Mouse (Mus musculus) cerebellum, adult 2 months (tissue): ENCODE measurements around the gene Gm10670. TPM values are rescaled to one million over a fixed set of nuclear protein-coding genes. Genes with fewer than 3 reads are reported as not detected.
"Not testable (repeated sequence)": the region's sequence is repeated elsewhere in the genome, so short reads cannot be mapped to it uniquely, and the experiment has no call there.

Experiments used
- DNase-seq, 2 experiments: peaks; one replicate each; pipeline ENCODE4 v3.0.0; 2021
- H3K27ac ChIP-seq: fragments of 200-500 bp; 2 replicates; pipeline ENCODE4 v1.5.1; 2012; ENCODE audit warnings: low read length, control low read depth, inconsistent platforms; ENCODE audit not compliant: insufficient read depth
- H3K27me3 ChIP-seq: fragments of 200-500 bp; 2 replicates; pipeline ENCODE4 v1.6.1; 2012; ENCODE audit warnings: inconsistent platforms, mild to moderate bottlenecking, low read length, moderate library complexity; ENCODE audit not compliant: control insufficient read depth, insufficient read depth
- H3K4me1 ChIP-seq: fragments of 200-500 bp; 2 replicates; pipeline ENCODE4 v1.6.1; 2011; ENCODE audit warnings: low read length; ENCODE audit not compliant: control insufficient read depth, insufficient read depth
- H3K4me3 ChIP-seq: fragments of 200-500 bp; replicated peaks from 2 replicates; pipeline ENCODE3; 2011; ENCODE audit warnings: mild to moderate bottlenecking, low read depth, low read length, control low read depth; ENCODE audit not compliant: insufficient read depth
- WGBS: fragments of 180-500 bp; shearing (Covaris S2); methylation state at CpG from one replicate; pipeline ENCODE4 v1.1.7; 2018; 5-methylcytosine and 5-hydroxymethylcytosine counted together
- polyA plus RNA-seq: library from polyadenylated mRNA; depleted of rRNA; stranded (reverse); fragments of >200 nt; gene quantifications from 2 replicates; pipeline ENCODE4 v1.2.3, GENCODE M21; 2012; rRNA removed

Gm10670 gene
- polyA plus RNA-seq: not detected in 2 replicates

DNA sequence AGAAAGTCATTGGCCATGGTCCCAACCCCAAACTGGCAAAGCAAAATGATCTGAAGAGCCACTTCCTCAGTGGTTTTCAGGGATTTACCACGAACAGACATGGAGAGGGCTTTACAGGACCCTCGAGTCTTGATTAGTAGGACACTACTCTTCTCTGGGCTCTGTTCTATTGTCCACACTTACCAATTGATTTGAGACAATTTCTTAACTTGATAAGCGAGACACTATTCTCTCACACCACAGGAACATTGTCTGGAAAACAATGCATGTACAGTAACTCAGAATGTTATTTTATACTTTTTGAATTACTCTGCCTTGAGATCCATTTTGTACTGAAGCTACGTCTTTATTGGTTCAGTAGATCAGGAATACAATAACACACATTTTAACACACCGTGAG is at the start of gene Gm10670:
Gm10670 (minus strand) TSS at position 101 of the 400 bp plus-strand sequence.
- not testable (repeated sequence) for H3K4me1 ChIP-seq, H3K4me3 ChIP-seq, H3K27ac ChIP-seq, H3K27me3 ChIP-seq, DNase-seq
- no CpG with 5 or more reads among the region's 5 CpGs for WGBS

DNA sequence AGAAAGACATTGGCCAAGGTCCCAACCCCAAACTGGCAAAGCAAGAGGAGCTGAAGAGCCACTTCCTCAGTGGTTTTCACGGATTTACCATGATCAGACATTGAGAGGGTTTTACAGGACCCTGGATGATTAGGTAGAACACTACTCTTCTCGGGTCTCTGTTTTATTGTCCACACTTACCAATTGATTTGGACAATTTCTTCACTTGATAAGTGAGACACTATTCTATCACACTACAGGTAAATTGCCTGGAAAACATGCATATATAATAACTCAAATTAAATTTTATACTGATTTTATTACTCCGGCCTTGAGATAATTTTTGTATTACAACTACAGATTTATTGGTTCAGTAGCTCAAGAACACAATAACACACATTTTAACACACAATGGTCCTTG is 35.7 kb upstream of the Gm10670 start, which contains the start of gene Vmn1r103:
Vmn1r103 (minus strand) TSS at position 101 of the 400 bp plus-strand sequence.
- H3K4me1 ChIP-seq, H3K27me3 ChIP-seq, H3K4me3 ChIP-seq, DNase-seq, H3K27ac ChIP-seq: not testable (repeated sequence)
- whole genome bisulfite sequencing: 0% methylated on average over 1 of the region's 3 CpGs

DNA sequence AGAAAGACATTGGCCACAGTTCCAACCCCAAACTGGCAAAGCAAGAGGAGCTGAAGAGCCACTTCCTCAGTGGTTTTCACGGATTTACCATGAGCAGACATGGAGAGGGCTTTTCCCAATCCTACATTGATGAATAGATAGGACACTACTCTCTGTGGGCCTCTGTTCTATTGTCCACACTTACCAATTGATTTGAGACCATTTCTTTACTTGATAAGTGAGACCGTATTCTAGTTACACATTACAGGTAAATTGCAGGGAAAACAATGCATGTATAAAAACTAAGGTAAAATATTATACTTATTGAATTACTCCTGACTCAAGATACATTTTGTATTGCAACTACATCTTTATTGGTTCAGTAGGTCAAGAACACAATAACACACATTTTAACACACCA is 32.2 kb downstream of the Gm10670 start, which contains the start of gene Vmn1r101:
Vmn1r101 (minus strand) TSS at position 101 of the 400 bp plus-strand sequence.
- no CpG with 5 or more reads among the region's 2 CpGs for WGBS
- not testable (repeated sequence) for H3K4me3 ChIP-seq, DNase-seq, H3K27me3 ChIP-seq, H3K27ac ChIP-seq, H3K4me1 ChIP-seq

Other genes starting within 250 kb of the Gm10670 start
- gene Gm4498, start 241.1 kb downstream of the Gm10670 start, polyA plus RNA-seq: not detected in 2 replicates
- gene Gm5890, start 212.1 kb downstream of the Gm10670 start, polyA plus RNA-seq: not detected in 2 replicates
- gene Gm4133, start 140.9 kb downstream of the Gm10670 start, polyA plus RNA-seq: not detected in 2 replicates
- not detected in 2 replicates for gene Gm5728, start 99.5 kb downstream of the Gm10670 start, polyA plus RNA-seq
- not detected in 2 replicates for gene Vmn1r100, start 57.0 kb downstream of the Gm10670 start, polyA plus RNA-seq
- gene Vmn1r101, start 32.3 kb downstream of the Gm10670 start, polyA plus RNA-seq: not detected in 2 replicates
- not detected in 2 replicates for gene Vmn1r103, start 35.6 kb upstream of the Gm10670 start, polyA plus RNA-seq
- not detected in 2 replicates for gene Vmn1r104, start 58.9 kb upstream of the Gm10670 start, polyA plus RNA-seq
- not detected in 2 replicates for gene Gm5726, start 70.8 kb upstream of the Gm10670 start, polyA plus RNA-seq
- gene Gm4141, start 101.3 kb upstream of the Gm10670 start, polyA plus RNA-seq: not detected in 2 replicates
- gene Gm4513, start 124.1 kb upstream of the Gm10670 start, polyA plus RNA-seq: not detected in 2 replicates
- gene Vmn1r107, start 194.0 kb upstream of the Gm10670 start, polyA plus RNA-seq: not detected in 2 replicates
- gene Vmn1r111, start 228.3 kb upstream of the Gm10670 start, polyA plus RNA-seq: not detected in 2 replicates